Mouse (Mus musculus) liver, adult 2 months (tissue): ENCODE results near the gene Uqcrq. TPM values are rescaled to one million over a fixed set of nuclear protein-coding genes. Genes with fewer than 3 reads are reported as not detected.
A peak's percentile ranks its signal among the peaks of the same experiment; 100 is the strongest.

ENCODE experiments used
- DNase-seq: peaks from one replicate; pipeline ENCODE4 v3.0.0-alpha.2; 2011; ENCODE audit warnings: low read depth, low spot score; ENCODE audit errors: extremely low read depth
- H3K27ac ChIP-seq: fragments of 200-500 bp; replicated peaks from 2 replicates; pipeline ENCODE4 v1.5.1; 2012; ENCODE audit warnings: low read depth, mild to moderate bottlenecking, control low read depth, inconsistent platforms, low read length; ENCODE audit not compliant: insufficient read depth
- H3K27me3 ChIP-seq: fragments of 200-500 bp; 2 replicates; pipeline ENCODE4 v1.6.1; 2012; ENCODE audit warnings: mild to moderate bottlenecking, moderate library complexity, low read length, inconsistent platforms; ENCODE audit not compliant: control insufficient read depth, insufficient read depth
- H3K36me3 ChIP-seq: fragments of 200-500 bp; 2 replicates; pipeline ENCODE4 v1.6.1; 2012; ENCODE audit warnings: low read length, inconsistent platforms; ENCODE audit not compliant: control insufficient read depth, insufficient read depth
- H3K4me1 ChIP-seq: fragments of 200-500 bp; 2 replicates; pipeline ENCODE4 v1.6.1; 2011; ENCODE audit warnings: low read length; ENCODE audit not compliant: control insufficient read depth, insufficient read depth
- H3K4me3 ChIP-seq: fragments of 200-500 bp; 2 replicates; pipeline ENCODE4 v1.5.1; 2011; ENCODE audit warnings: low read depth, mild to moderate bottlenecking, control low read depth, low read length, moderate library complexity; ENCODE audit not compliant: insufficient read depth
- H3K79me2 ChIP-seq: fragments of 200-500 bp; 2 replicates; pipeline ENCODE4 v1.6.1; 2012; ENCODE audit warnings: inconsistent platforms, mild to moderate bottlenecking, low read length, moderate library complexity; ENCODE audit not compliant: control insufficient read depth, insufficient read depth
- H3K9ac ChIP-seq: fragments of 200-500 bp; 2 replicates; pipeline ENCODE4 v1.6.1; 2012; ENCODE audit warnings: low read depth, mild to moderate bottlenecking, control low read depth, inconsistent platforms, low read length
- CTCF ChIP-seq: fragments of 200-500 bp; IDR thresholded peaks from 2 replicates; pipeline ENCODE4 v1.5.1; 2011; ENCODE audit warnings: low read depth, low read length, control low read depth
- POLR2A ChIP-seq: fragments of 200-500 bp; IDR thresholded peaks from 2 replicates; pipeline ENCODE4 v1.6.1; 2011; ENCODE audit warnings: low read length, control low read depth; ENCODE audit not compliant: insufficient read depth; ENCODE audit errors: extremely low read depth
- WGBS: fragments of 180-500 bp; shearing (Covaris S2); methylation state at CpG from one replicate; pipeline ENCODE4 v1.1.7; 2018; 5-methylcytosine and 5-hydroxymethylcytosine counted together
- polyA plus RNA-seq: library from polyadenylated mRNA; depleted of rRNA; stranded (reverse); fragments of >200 nt; gene quantifications from 2 replicates; pipeline ENCODE4 v1.2.3, GENCODE M21; 2012
- total RNA-seq: library from RNA; depleted of rRNA; stranded (reverse); fragments of >200 nt; gene quantifications from 2 replicates; pipeline ENCODE4 v1.2.3, GENCODE M21; 2014

Gene Uqcrq
- total and polyA plus RNA-seq, 2 experiments = 256 to 1,230 TPM

DNA sequence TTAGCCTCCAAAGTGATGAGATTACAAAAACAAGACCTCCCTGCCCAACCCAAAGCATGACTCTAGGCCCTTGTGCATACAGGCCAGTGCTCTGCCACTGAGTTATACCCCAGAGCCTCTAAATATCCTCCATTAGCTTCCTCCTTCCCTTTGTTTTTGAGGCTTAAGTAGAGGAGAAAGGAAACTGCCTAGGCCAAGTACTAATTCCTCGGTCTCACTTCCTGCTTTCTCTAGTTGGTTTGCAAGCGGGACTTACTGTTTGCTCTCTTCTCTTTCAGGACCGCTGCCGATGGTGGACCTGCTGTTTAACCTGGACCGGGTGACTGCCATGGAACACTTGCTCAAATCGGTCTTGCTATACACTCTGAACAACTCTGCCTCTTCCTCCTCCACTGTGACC lies 5.7 kb upstream of the Uqcrq start:
- 78% methylated on average over 6 of the region's 6 CpGs for WGBS
- Histone ChIP-seq H3K9ac (no peak overlapping the region), H3K4me3 (no peak overlapping the region), H3K27me3 (no peaks in the 10 kb centered on the region), H3K36me3 (no peaks in the 10 kb centered on the region), H3K27ac (no peak overlapping the region), H3K4me1 (peaks cover 3% of the 10 kb centered on the region; the same call in 1 of the 2 replicates), H3K79me2 (no peaks in the 10 kb centered on the region)
- no peak for DNase-seq
- TF ChIP-seq CTCF (no peak), POLR2A (no peak)

- no peak overlapping the region for H3K4me3 ChIP-seq
- WGBS = 92% methylated on average over 8 of the region's 8 CpGs
- no peak overlapping the region for H3K27ac ChIP-seq
- no peak overlapping the region for H3K9ac ChIP-seq
- no peaks in the 10 kb centered on the region for H3K27me3 ChIP-seq
- peaks cover 3% of the 10 kb centered on the region; the same call in 1 of the 2 replicates for H3K4me1 ChIP-seq
- TF ChIP-seq CTCF = no peak
- no peak for TF ChIP-seq POLR2A
- H3K36me3 ChIP-seq = no peaks in the 10 kb centered on the region
- DNase-seq = no peak
- H3K79me2 ChIP-seq = no peaks in the 10 kb centered on the region
Observed at GRCm38 (mm10) chr11:53435504-53435903, 4.9 kb upstream of the Uqcrq start.

- Histone ChIP-seq H3K27ac (no peak overlapping the region), H3K9ac (no peak overlapping the region), H3K4me3 (no peak overlapping the region), H3K27me3 (no peaks in the 10 kb centered on the region), H3K4me1 (peaks cover 9% of the 10 kb centered on the region; the same call in 1 of the 2 replicates), H3K36me3 (peaks cover 5% of the 10 kb centered on the region; the same call in 1 of the 2 replicates), H3K79me2 (peaks cover 4% of the 10 kb centered on the region; the same call in 1 of the 2 replicates)
- TF ChIP-seq POLR2A (no peak), CTCF (no peak)
- no peak for DNase-seq
- 79% methylated on average over 6 of the region's 6 CpGs for WGBS
Observed at GRCm38 (mm10) chr11:53433057-53433456, 2.4 kb upstream of the Uqcrq start.

DNA sequence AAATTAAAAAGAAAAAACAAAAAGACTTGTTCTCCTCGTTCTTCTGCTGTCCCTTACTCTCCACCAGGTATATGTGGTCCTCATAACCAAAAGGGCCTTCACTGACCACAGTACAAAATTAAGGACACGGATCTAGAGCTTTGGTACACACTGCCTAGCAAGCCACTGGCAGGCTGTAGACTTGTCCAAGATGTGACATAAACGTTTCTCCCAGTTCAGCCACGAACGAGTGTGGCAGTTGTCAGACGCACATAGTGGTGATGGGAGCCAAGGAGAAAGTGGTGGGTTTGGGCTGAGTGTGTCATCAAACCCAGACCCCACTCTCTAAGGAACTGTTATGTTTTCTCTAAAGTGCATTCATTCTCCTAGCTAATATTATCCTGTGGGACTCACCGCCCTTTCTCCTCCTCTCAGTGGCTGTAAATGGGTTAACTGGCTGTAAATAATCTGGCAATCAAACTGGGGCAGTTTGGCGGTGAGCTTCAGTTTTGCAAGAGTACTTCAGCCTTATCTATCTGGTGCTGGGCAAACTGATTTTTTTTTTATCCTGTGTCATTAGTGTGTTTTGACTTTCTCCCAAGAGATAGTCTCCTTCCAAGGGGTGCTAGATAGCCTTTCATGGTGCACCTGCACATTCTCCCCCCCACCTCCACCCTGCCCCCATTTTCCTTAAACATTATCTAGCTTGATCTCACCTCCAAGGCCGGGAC lies 871 bp upstream of the Uqcrq start:
- TF ChIP-seq CTCF = no peak
- TF ChIP-seq POLR2A = no peak
- Histone ChIP-seq H3K9ac (peak overlapping the region; percentile 66), H3K79me2 (peaks cover 4% of the 10 kb centered on the region; the same call in 1 of the 2 replicates), H3K4me1 (peaks cover 12% of the 10 kb centered on the region), H3K36me3 (peaks cover 6% of the 10 kb centered on the region; the same call in 1 of the 2 replicates), H3K27me3 (no peaks in the 10 kb centered on the region), H3K4me3 (peak overlapping the region; percentile 90), H3K27ac (peak overlapping the region; percentile 96)
- peak; percentile 95 for DNase-seq
- WGBS = 6% methylated on average over 9 of the region's 9 CpGs

DNA sequence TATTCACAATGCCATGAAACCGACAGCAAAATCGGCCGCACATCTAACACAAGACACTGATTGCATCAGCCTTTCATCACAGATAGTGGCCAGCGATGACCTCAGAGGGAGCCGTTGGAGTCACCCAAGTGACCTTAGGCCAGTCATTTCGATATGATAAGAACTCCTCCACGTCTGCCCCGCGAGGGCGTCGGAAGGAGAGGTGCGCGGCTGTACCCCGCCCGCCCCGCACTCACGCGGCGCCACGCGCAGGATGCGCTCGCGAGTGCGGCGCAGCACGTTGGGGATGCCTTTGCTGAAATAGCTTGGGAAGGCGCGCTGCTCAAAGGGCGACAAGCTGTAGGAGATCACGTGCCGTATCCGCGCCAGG lies 346 bp downstream of the Uqcrq start:
- DNase-seq = peak; percentile 93
- H3K9ac ChIP-seq = peak overlapping the region; percentile 97
- peaks cover 4% of the 10 kb centered on the region; the same call in 1 of the 2 replicates for H3K79me2 ChIP-seq
- H3K27me3 ChIP-seq = no peaks in the 10 kb centered on the region
- H3K4me1 ChIP-seq = peaks cover 20% of the 10 kb centered on the region
- peaks cover 6% of the 10 kb centered on the region; the same call in 1 of the 2 replicates for H3K36me3 ChIP-seq
- peak overlapping the region; percentile 90 for H3K4me3 ChIP-seq
- TF ChIP-seq POLR2A = no peak
- no peak for TF ChIP-seq CTCF
- WGBS = under 1% methylated on average over 34 of the region's 34 CpGs
- peak overlapping the region; percentile 99 for H3K27ac ChIP-seq

DNA sequence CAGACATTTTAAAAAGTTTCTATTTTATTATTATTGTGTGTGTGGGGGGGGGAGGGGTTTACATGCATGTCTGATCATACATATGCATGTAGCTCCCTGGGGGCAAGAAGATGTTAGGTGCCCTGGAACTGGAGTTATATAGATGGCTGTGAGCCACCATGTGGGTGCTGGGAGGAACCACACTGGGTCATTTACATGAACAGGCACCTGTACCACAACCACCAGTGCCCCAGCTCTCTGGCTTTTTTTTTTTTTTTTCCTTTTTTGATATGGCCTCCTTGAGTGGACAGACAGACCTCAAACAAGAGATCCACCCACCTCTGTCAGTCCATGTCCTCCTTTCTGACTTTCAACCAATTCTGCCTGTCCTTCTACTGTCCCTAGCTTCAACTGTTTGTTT lies 1.4 kb downstream of the Uqcrq start:
- Histone ChIP-seq H3K4me1 (peaks cover 28% of the 10 kb centered on the region), H3K4me3 (no peak overlapping the region), H3K27ac (peak overlapping the region; percentile 99), H3K79me2 (peaks cover 4% of the 10 kb centered on the region; the same call in 1 of the 2 replicates), H3K9ac (peak overlapping the region; percentile 41; the same call in 1 of the 2 replicates), H3K27me3 (no peaks in the 10 kb centered on the region), H3K36me3 (peaks cover 6% of the 10 kb centered on the region; the same call in 1 of the 2 replicates)
- TF ChIP-seq POLR2A (no peak), CTCF (no peak)
- no peak for DNase-seq
